Mouse (Mus musculus): Measurements from ENCODE around the gene Eif2ak4.

DNA sequence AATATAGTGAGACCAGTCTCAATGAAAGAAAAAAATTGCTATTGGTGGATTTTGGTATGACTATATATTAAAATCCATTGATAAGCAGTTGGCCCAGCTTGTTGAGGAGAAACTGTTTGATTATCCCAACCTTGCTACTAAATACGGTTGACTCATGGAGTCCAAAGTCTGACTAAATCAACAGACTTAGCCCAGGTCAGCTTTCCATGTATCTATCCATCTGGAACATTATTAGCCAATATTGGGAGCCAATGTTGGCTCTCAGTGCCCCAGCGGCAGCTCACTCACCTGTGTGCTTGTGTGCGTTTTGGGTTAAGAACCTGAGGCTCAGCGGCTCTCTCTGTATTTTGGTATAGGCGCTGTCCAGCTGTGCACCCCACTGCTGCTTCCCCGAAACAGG is 62.6 kb downstream of the Eif2ak4 start:
- no peak for TF ChIP-seq CTCF (IDR thresholded peaks at IDR 0.05; ENCODE audit: low read depth, low read length)
- no peak for TF ChIP-seq POLR2AphosphoS5 (IDR thresholded peaks at IDR 0.05; ENCODE audit: insufficient replicate concordance, low read depth, low read length)
- no peak for TF ChIP-seq GATA1 (IDR thresholded peaks at IDR 0.05; ENCODE audit: borderline replicate concordance, low read length)
- no peak for TF ChIP-seq TAL1 (conservative IDR thresholded peaks at IDR 0.05; ENCODE audit: low read depth, low read length)
- TF ChIP-seq GATA2 (IDR thresholded peaks at IDR 0.05; ENCODE audit: borderline replicate concordance, low read depth, low read length), result no peak

Measured in G1E (cell line).